Mouse (Mus musculus) monocyte, adult 5-6 weeks (primary cell): ENCODE measurements at regions not wholly inside any gene's neighbourhood (a gene's known extent, or its start where the extent isn't known, plus 50 kb on each side); places are given as distances from the start of the nearest gene placed in this dataset.
A peak's percentile ranks its signal among the peaks of the same experiment; 100 is the strongest.
"Not testable (repeated sequence)": the region's sequence is repeated elsewhere in the genome, so short reads cannot be mapped to it uniquely, and the experiment has no call there.

Experiments
- ATAC-seq: fragments of 153-309, 156-312 bp; replicated peaks from 2 replicates; pipeline ENCODE4 v1.8.0; 2017; ENCODE audit warnings: mild to moderate bottlenecking; ENCODE audit not compliant: low TSS enrichment, insufficient number of reproducible peaks, severe bottlenecking, poor library complexity, low FRiP score

- ATAC-seq: not testable (repeated sequence)
Measured at GRCm38 (mm10) chrX:103532620-103533199, 97.7 kb upstream of the Zcchc13 start.

- ATAC-seq: no peak
Measured at GRCm38 (mm10) chrX:103533306-103533705, 97.1 kb upstream of the Zcchc13 start.

GRCm38 (mm10) chrX:103533831-103534230, 96.6 kb upstream of the Zcchc13 start:
- ATAC-seq: no peak

GRCm38 (mm10) chrX:103546490-103547202, 83.7 kb upstream of the Zcchc13 start:
- ATAC-seq: no peak

- ATAC-seq: no peak
Measured at GRCm38 (mm10) chrX:103551304-103551703, 79.1 kb upstream of the Zcchc13 start.

GRCm38 (mm10) chrX:103553196-103553595, 77.2 kb upstream of the Zcchc13 start:
- ATAC-seq: no peak

- no peak for ATAC-seq
Measured at GRCm38 (mm10) chrX:103553605-103554004, 76.8 kb upstream of the Zcchc13 start.

GRCm38 (mm10) chrX:103555041-103555986, 75.1 kb upstream of the Zcchc13 start:
- peak; percentile 73 for ATAC-seq

- no peak for ATAC-seq
Measured at GRCm38 (mm10) chrX:103556046-103556445, 74.3 kb upstream of the Zcchc13 start.

- no peak for ATAC-seq
Measured at GRCm38 (mm10) chrX:103556681-103557490, 73.5 kb upstream of the Zcchc13 start.

GRCm38 (mm10) chrX:103557496-103557895, 72.9 kb upstream of the Zcchc13 start:
- ATAC-seq: no peak

GRCm38 (mm10) chrX:103563531-103564246, 66.7 kb upstream of the Zcchc13 start:
- ATAC-seq: no peak

- no peak for ATAC-seq
Measured at GRCm38 (mm10) chrX:103573344-103573743, 57.0 kb upstream of the Zcchc13 start.

- ATAC-seq: no peak
Measured at GRCm38 (mm10) chrX:103579484-103579883, 50.9 kb upstream of the Zcchc13 start.
